Mouse (Mus musculus): ENCODE data around the gene Rps4x.

DNA sequence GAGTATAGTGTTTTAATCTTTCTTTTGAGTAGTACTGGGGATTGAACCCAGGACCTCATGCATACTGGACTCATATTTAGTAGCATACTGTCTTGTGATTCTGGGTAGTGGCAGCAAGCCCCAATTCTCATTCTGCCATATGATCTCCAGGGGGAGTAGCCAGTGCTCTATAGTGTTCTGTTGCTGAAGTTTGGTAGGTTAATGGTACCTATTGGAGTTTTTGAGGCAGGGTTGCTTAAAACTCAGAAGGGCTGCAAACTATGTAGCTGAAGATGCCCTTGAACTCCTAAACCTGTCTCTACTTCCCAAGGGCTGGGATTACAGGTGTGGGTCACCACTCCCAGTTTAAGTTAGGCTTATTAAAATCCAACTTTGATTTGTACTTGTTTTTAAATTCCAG, 6.6 kb downstream of the Rps4x start:
- TF ChIP-seq GATA1 (IDR thresholded peaks at IDR 0.05; ENCODE audit: low read length) (no peak), TAL1 (IDR thresholded peaks at IDR 0.05; ENCODE audit: low read length) (no peak)

All from erythroblast, embryonic 14.5 days (primary cell).